Mouse (Mus musculus) liver, embryonic 16.5 days (tissue): ENCODE measurements at regions not wholly inside any gene's neighbourhood (a gene's known extent, or its start where the extent isn't known, plus 50 kb on each side); places are given as distances from the start of the nearest gene placed in this dataset.
"Not testable (repeated sequence)": the region's sequence is repeated elsewhere in the genome, so short reads cannot be mapped to it uniquely, and the experiment has no call there.

Experiments
- ATAC-seq: fragments of 200-750 bp; cut with Nextera tagmentation; 2 replicates; pipeline ENCODE4 v1.8.0; 2017; ENCODE audit warnings: low read depth, mild to moderate bottlenecking, moderate number of reproducible peaks, moderate library complexity
- H3K27ac ChIP-seq: fragments of 300-500 bp; sonication (generic); 2 replicates; pipeline ENCODE4 v1.5.1; 2014; ENCODE audit warnings: mild to moderate bottlenecking, low read length
- H3K27me3 ChIP-seq: fragments of 300-500 bp; sonication (generic); 2 replicates; pipeline ENCODE4 v1.6.1; 2014; ENCODE audit warnings: low read depth, low read length, mixed read lengths; ENCODE audit not compliant: control insufficient read depth, insufficient read depth
- H3K36me3 ChIP-seq: fragments of 300-500 bp; sonication (generic); 2 replicates; pipeline ENCODE4 v1.6.1; 2014; ENCODE audit warnings: mild to moderate bottlenecking; ENCODE audit not compliant: control insufficient read depth, insufficient read depth
- H3K4me1 ChIP-seq: fragments of 300-500 bp; sonication (generic); 2 replicates; pipeline ENCODE4 v1.6.1; 2014; ENCODE audit warnings: low read depth, low read length, mixed read lengths; ENCODE audit not compliant: control insufficient read depth
- H3K4me2 ChIP-seq: fragments of 300-500 bp; sonication (generic); 2 replicates; pipeline ENCODE4 v1.6.1; 2014; ENCODE audit warnings: low read depth, low read length, mixed read lengths
- H3K4me3 ChIP-seq: fragments of 300-500 bp; sonication (generic); 2 replicates; pipeline ENCODE4 v1.5.1; 2014; ENCODE audit warnings: low read depth, mild to moderate bottlenecking, low read length
- H3K9ac ChIP-seq: fragments of 300-500 bp; sonication (generic); 2 replicates; pipeline ENCODE4 v1.6.1; 2014; ENCODE audit warnings: low read depth, low read length
- H3K9me3 ChIP-seq: fragments of 300-500 bp; sonication (generic); replicated peaks from 2 replicates; pipeline ENCODE4 v1.6.1; 2016; ENCODE audit warnings: low read length; ENCODE audit not compliant: control insufficient read depth
- WGBS: fragments of 180-500 bp; shearing (Covaris S2); extraction: QIAGEN DNeasy Blood & Tissue Kit; methylation state at CpG from one replicate; pipeline ENCODE4 v1.1.7; 2014; ENCODE audit not compliant: insufficient replicate concordance; 5-methylcytosine and 5-hydroxymethylcytosine counted together

DNA sequence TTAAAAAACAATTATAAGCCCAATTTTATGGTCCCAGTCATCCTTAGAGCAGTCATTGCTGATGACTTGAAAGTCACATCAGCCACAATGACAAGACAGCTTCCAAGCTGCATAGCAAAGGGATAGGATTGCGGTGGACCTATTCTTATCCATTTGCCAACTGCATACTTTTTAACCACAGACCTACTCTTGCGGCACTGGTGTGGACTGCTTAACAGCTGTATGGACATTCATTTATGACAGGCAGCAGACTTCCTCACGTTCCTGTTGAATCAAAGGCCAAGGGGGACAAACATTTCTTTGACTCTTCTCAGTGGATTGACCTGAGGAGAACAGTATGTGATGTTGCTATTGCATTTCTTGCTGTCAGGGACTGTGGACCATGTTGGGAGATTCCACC lies 233.5 kb downstream of the Adgrg6 start:
- Histone ChIP-seq H3K36me3 (no peaks in the 10 kb centered on the region), H3K27ac (no peak overlapping the region), H3K4me3 (no peak overlapping the region), H3K4me2 (no peak overlapping the region), H3K9ac (no peak overlapping the region), H3K27me3 (no peaks in the 10 kb centered on the region), H3K4me1 (no peaks in the 10 kb centered on the region), H3K9me3 (no peaks in the 10 kb centered on the region)
- no peak for ATAC-seq
- 33% methylated on average over 3 of the region's 3 CpGs for WGBS

- Histone ChIP-seq H3K27ac (no peak overlapping the region), H3K4me1 (no peaks in the 10 kb centered on the region), H3K4me2 (no peak overlapping the region), H3K9ac (no peak overlapping the region), H3K4me3 (no peak overlapping the region), H3K9me3 (no peaks in the 10 kb centered on the region), H3K36me3 (no peaks in the 10 kb centered on the region), H3K27me3 (no peaks in the 10 kb centered on the region)
- ATAC-seq = no peak
- WGBS = 46% methylated on average over 3 of the region's 3 CpGs
These were observed 238.6 kb downstream of the Adgrg6 start for GRCm38 (mm10) chr10:14306811-14307210.

GRCm38 (mm10) chr10:14303476-14303875 lies 242.0 kb downstream of the Adgrg6 start:
- Histone ChIP-seq H3K4me3 (no peak overlapping the region), H3K27ac (no peak overlapping the region), H3K4me1 (no peaks in the 10 kb centered on the region), H3K36me3 (no peaks in the 10 kb centered on the region), H3K9me3 (no peaks in the 10 kb centered on the region), H3K4me2 (no peak overlapping the region), H3K27me3 (no peaks in the 10 kb centered on the region), H3K9ac (no peak overlapping the region)
- no peak for ATAC-seq

GRCm38 (mm10) chr10:14296147-14296546 lies 249.3 kb downstream of the Adgrg6 start:
- WGBS = 65% methylated on average over 4 of the region's 4 CpGs
- H3K4me3 ChIP-seq = no peak overlapping the region

GRCm38 (mm10) chr10:14292701-14293100 lies 252.8 kb downstream of the Adgrg6 start:
- not testable (repeated sequence) for H3K9ac ChIP-seq, H3K9me3 ChIP-seq, H3K4me2 ChIP-seq, H3K27ac ChIP-seq, H3K4me3 ChIP-seq, H3K4me1 ChIP-seq, ATAC-seq, H3K36me3 ChIP-seq, H3K27me3 ChIP-seq
- WGBS = 51% methylated on average over 8 of the region's 8 CpGs

More at GRCm38 (mm10) chr10:14296147-14296546, 249.3 kb downstream of the Adgrg6 start:
- no peaks in the 10 kb centered on the region for H3K27me3 ChIP-seq
- H3K4me2 ChIP-seq = no peak overlapping the region
- H3K27ac ChIP-seq = no peak overlapping the region
- no peak overlapping the region for H3K9ac ChIP-seq
- no peaks in the 10 kb centered on the region for H3K4me1 ChIP-seq
- no peak for ATAC-seq
- H3K36me3 ChIP-seq = no peaks in the 10 kb centered on the region
- H3K9me3 ChIP-seq = no peaks in the 10 kb centered on the region

DNA sequence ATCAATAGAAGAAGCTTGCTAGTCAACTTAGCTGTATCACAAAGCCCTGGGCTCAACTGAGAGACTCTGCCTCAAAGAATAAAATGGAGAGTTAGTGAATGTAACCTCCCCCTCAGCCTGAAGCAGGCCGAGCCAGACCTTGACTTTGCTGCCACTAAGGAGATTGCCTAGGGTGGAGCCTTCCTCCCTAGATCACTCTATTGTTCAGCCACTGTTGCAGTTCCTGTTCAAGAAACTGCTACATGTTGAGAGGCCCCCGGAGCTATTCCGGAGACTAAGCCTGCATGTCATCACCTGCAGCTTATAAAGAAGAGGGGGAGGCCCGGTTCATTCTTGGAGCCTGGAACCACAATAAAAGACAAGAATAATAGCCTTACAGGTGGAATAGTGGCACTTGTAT lies 257.9 kb downstream of the Adgrg6 start:
- Histone ChIP-seq H3K9me3 (no peaks in the 10 kb centered on the region), H3K4me3 (no peak overlapping the region), H3K27me3 (no peaks in the 10 kb centered on the region), H3K9ac (no peak overlapping the region), H3K36me3 (no peaks in the 10 kb centered on the region), H3K27ac (no peak overlapping the region), H3K4me2 (no peak overlapping the region), H3K4me1 (no peaks in the 10 kb centered on the region)
- 62% methylated on average over 4 of the region's 4 CpGs for WGBS
- ATAC-seq = no peak

GRCm38 (mm10) chr10:14276631-14277030 lies 268.8 kb downstream of the Adgrg6 start:
- H3K27ac ChIP-seq = no peak overlapping the region
- no peaks in the 10 kb centered on the region for H3K27me3 ChIP-seq
- no peaks in the 10 kb centered on the region for H3K4me1 ChIP-seq
- H3K36me3 ChIP-seq = no peaks in the 10 kb centered on the region
- 65% methylated on average over 1 of the region's 1 CpGs for WGBS
- no peak overlapping the region for H3K4me3 ChIP-seq
- ATAC-seq = no peak
- no peaks in the 10 kb centered on the region for H3K9me3 ChIP-seq
- H3K9ac ChIP-seq = no peak overlapping the region
- H3K4me2 ChIP-seq = no peak overlapping the region

DNA sequence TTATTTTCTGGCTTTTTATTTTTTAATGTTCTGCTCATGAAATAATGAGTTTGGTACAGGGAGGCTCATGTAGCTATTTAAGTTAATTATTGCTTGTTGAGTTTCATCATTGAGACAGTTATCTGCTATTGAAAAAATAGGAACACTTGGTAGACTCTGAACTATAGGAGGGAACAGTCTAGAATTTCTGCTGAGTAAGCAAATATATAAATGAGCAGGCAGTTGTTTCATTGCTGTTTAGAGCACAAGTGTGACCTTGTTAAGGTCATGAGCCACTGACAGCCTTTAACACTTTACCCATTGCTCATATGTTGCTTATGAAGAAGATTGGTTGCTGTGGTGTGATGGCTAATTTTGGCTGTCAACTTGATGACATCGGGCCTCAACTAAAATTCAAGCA lies 270.0 kb downstream of the Adgrg6 start:
- H3K27ac ChIP-seq = no peak overlapping the region
- H3K36me3 ChIP-seq = no peaks in the 10 kb centered on the region
- H3K9me3 ChIP-seq = no peaks in the 10 kb centered on the region
- H3K9ac ChIP-seq = no peak overlapping the region
- H3K27me3 ChIP-seq = no peaks in the 10 kb centered on the region
- H3K4me1 ChIP-seq = no peaks in the 10 kb centered on the region
- whole genome bisulfite sequencing = 44% methylated on average over 1 of the region's 1 CpGs
- no peak for ATAC-seq
- H3K4me2 ChIP-seq = no peak overlapping the region
- H3K4me3 ChIP-seq = no peak overlapping the region

- no peaks in the 10 kb centered on the region for H3K9me3 ChIP-seq
- H3K4me1 ChIP-seq = no peaks in the 10 kb centered on the region
- no peak overlapping the region for H3K9ac ChIP-seq
- H3K27me3 ChIP-seq = no peaks in the 10 kb centered on the region
- ATAC-seq = no peak
- H3K4me3 ChIP-seq = no peak overlapping the region
- H3K4me2 ChIP-seq = no peak overlapping the region
- no peak overlapping the region for H3K27ac ChIP-seq
- H3K36me3 ChIP-seq = no peaks in the 10 kb centered on the region
- 56% methylated on average over 2 of the region's 4 CpGs for WGBS
These were observed 275.5 kb downstream of the Adgrg6 start for GRCm38 (mm10) chr10:14270008-14270407.

GRCm38 (mm10) chr10:14267641-14268040 lies 277.8 kb downstream of the Adgrg6 start:
- Histone ChIP-seq H3K27ac (no peak overlapping the region), H3K9ac (no peak overlapping the region), H3K36me3 (no peaks in the 10 kb centered on the region), H3K4me1 (no peaks in the 10 kb centered on the region), H3K4me2 (no peak overlapping the region), H3K9me3 (no peaks in the 10 kb centered on the region), H3K27me3 (no peaks in the 10 kb centered on the region), H3K4me3 (no peak overlapping the region)
- WGBS = 57% methylated on average over 3 of the region's 3 CpGs
- ATAC-seq = no peak
